Mouse (Mus musculus) hindbrain, embryonic 11.5 days (tissue): ENCODE data around the gene Cers1. TPM values are rescaled to one million over a fixed set of nuclear protein-coding genes. Genes with fewer than 3 reads are reported as not detected.
A peak's percentile ranks its signal among the peaks of the same experiment; 100 is the strongest.

Experiments used
- ATAC-seq: fragments of 200-750 bp; cut with Nextera tagmentation; 2 replicates; pipeline ENCODE4 v1.8.0; 2017; ENCODE audit warnings: mild to moderate bottlenecking, moderate TSS enrichment, moderate library complexity; ENCODE audit not compliant: low FRiP score
- DNase-seq: peaks from one replicate; pipeline ENCODE4 v3.0.0-alpha.2; 2015; ENCODE audit warnings: low spot score
- H3K27ac ChIP-seq: fragments of 300-500 bp; sonication (generic); 2 replicates; pipeline ENCODE4 v1.5.1; 2014; ENCODE audit warnings: mild to moderate bottlenecking, low read depth, low read length
- H3K27me3 ChIP-seq: fragments of 300-500 bp; sonication (generic); 2 replicates; pipeline ENCODE4 v1.6.1; 2014; ENCODE audit warnings: mild to moderate bottlenecking, low read length, moderate library complexity, mixed read lengths; ENCODE audit not compliant: control insufficient read depth, insufficient read depth
- H3K36me3 ChIP-seq: fragments of 300-500 bp; sonication (generic); 2 replicates; pipeline ENCODE4 v1.6.1; 2014; ENCODE audit warnings: mild to moderate bottlenecking, low read length, moderate library complexity, mixed read lengths; ENCODE audit not compliant: control insufficient read depth, insufficient read depth
- H3K4me1 ChIP-seq: fragments of 300-500 bp; sonication (generic); replicated peaks from 2 replicates; pipeline ENCODE4 v1.6.1; 2014; ENCODE audit warnings: low read length, mixed read lengths; ENCODE audit not compliant: control insufficient read depth, insufficient read depth
- H3K4me2 ChIP-seq: fragments of 300-500 bp; sonication (generic); replicated peaks from 2 replicates; pipeline ENCODE4 v1.6.1; 2014; ENCODE audit warnings: mild to moderate bottlenecking, low read depth, low read length
- H3K4me3 ChIP-seq: fragments of 300-500 bp; sonication (generic); 2 replicates; pipeline ENCODE4 v1.5.1; 2014; ENCODE audit warnings: low read depth, low read length
- H3K9ac ChIP-seq: fragments of 300-500 bp; sonication (generic); 2 replicates; pipeline ENCODE4 v1.6.1; 2014; ENCODE audit warnings: low read depth, low read length
- H3K9me3 ChIP-seq: fragments of 300-500 bp; sonication (generic); 2 replicates; pipeline ENCODE4 v1.6.1; 2016; ENCODE audit warnings: low read length; ENCODE audit not compliant: control insufficient read depth
- WGBS: fragments of 180-500 bp; shearing (Covaris S2); extraction: QIAGEN DNeasy Blood & Tissue Kit; methylation state at CpG from one replicate; pipeline ENCODE4 v1.1.7; 2014; 5-methylcytosine and 5-hydroxymethylcytosine counted together
- polyA plus RNA-seq: library from polyadenylated mRNA; unstranded; fragments of >200 nt; fragmentation: Nextera tagmentation; extraction: Ambion mirVana; gene quantifications from 2 replicates; pipeline ENCODE4 v1.2.1, GENCODE M21; 2014

The Cers1 gene
- polyA plus RNA-seq, 1 experiment from 2014 or later, result 5.7 TPM

- WGBS, result 27% methylated on average over 3 of the region's 3 CpGs
- no peak for DNase-seq
- H3K4me2 ChIP-seq, result peak overlapping the region; percentile 65
- peak overlapping the region; percentile 93 for H3K9ac ChIP-seq
- peaks cover 19% of the 10 kb centered on the region for H3K4me1 ChIP-seq
- H3K27me3 ChIP-seq, result no peaks in the 10 kb centered on the region
- peak overlapping the region; percentile 96 for H3K4me3 ChIP-seq
- no peaks in the 10 kb centered on the region for H3K9me3 ChIP-seq
- ATAC-seq, result no peak
- no peaks in the 10 kb centered on the region for H3K36me3 ChIP-seq
- H3K27ac ChIP-seq, result no peak overlapping the region
Measured at GRCm38 (mm10) chr8:70352000-70352384, 36.4 kb downstream of the Cers1 start.

- ATAC-seq (peak; percentile 42), DNase-seq (peak; percentile 61)
- Histone ChIP-seq H3K27me3 (no peaks in the 10 kb centered on the region), H3K27ac (peak overlapping the region; percentile 80), H3K9me3 (no peaks in the 10 kb centered on the region), H3K4me2 (peak overlapping the region; percentile 65), H3K4me3 (peak overlapping the region; percentile 96), H3K36me3 (no peaks in the 10 kb centered on the region), H3K4me1 (peaks cover 19% of the 10 kb centered on the region), H3K9ac (peak overlapping the region; percentile 93)
- WGBS, result under 1% methylated on average over 42 of the region's 64 CpGs
Measured at GRCm38 (mm10) chr8:70352657-70353151, 37.1 kb downstream of the Cers1 start.

GRCm38 (mm10) chr8:70353194-70353817 lies 37.7 kb downstream of the Cers1 start, which contains the start of gene Upf1:
Gene Upf1 (minus strand): TSS chr8:70353278.
- H3K9me3 ChIP-seq, result no peaks in the 10 kb centered on the region
- DNase-seq (peak; percentile 100), ATAC-seq (peak; percentile 94)
- H3K27me3 ChIP-seq, result no peaks in the 10 kb centered on the region
- peak within 1 kb of the TSS; percentile 65 for H3K4me2 ChIP-seq
- H3K9ac ChIP-seq, result peak within 1 kb of the TSS; percentile 93
- H3K4me3 ChIP-seq, result peak within 1 kb of the TSS; percentile 96
- H3K36me3 ChIP-seq, result no peaks in the 10 kb centered on the region
- H3K27ac ChIP-seq, result peak within 1 kb of the TSS; percentile 80
- WGBS, result under 1% methylated on average over 69 of the region's 69 CpGs
- peaks cover 19% of the 10 kb centered on the region for H3K4me1 ChIP-seq

GRCm38 (mm10) chr8:70354004-70354403 lies 38.4 kb downstream of the Cers1 start:
- Histone ChIP-seq H3K4me3 (peak overlapping the region; percentile 96), H3K4me2 (peak overlapping the region; percentile 52), H3K27me3 (no peaks in the 10 kb centered on the region), H3K27ac (peak overlapping the region; percentile 37; the same call in 1 of the 2 replicates), H3K9me3 (no peaks in the 10 kb centered on the region), H3K9ac (peak overlapping the region; percentile 49; the same call in 1 of the 2 replicates), H3K36me3 (no peaks in the 10 kb centered on the region), H3K4me1 (peaks cover 19% of the 10 kb centered on the region)
- no peak for ATAC-seq
- 66% methylated on average over 4 of the region's 4 CpGs for WGBS
- DNase-seq, result no peak

GRCm38 (mm10) chr8:70356111-70356510 lies 40.5 kb downstream of the Cers1 start:
- H3K27ac ChIP-seq, result no peak overlapping the region
- no peaks in the 10 kb centered on the region for H3K9me3 ChIP-seq
- H3K4me3 ChIP-seq, result no peak overlapping the region
- no peak for ATAC-seq
- H3K36me3 ChIP-seq, result no peaks in the 10 kb centered on the region
- no peak for DNase-seq
- 92% methylated on average over 1 of the region's 1 CpGs for WGBS
- no peak overlapping the region for H3K9ac ChIP-seq
- peaks cover 13% of the 10 kb centered on the region for H3K4me1 ChIP-seq
- no peak overlapping the region for H3K4me2 ChIP-seq
- H3K27me3 ChIP-seq, result no peaks in the 10 kb centered on the region

- H3K4me1 ChIP-seq, result no peaks in the 10 kb centered on the region
- H3K27me3 ChIP-seq, result no peaks in the 10 kb centered on the region
- no peak overlapping the region for H3K4me3 ChIP-seq
- H3K4me2 ChIP-seq, result no peak overlapping the region
- no peaks in the 10 kb centered on the region for H3K9me3 ChIP-seq
- no peaks in the 10 kb centered on the region for H3K36me3 ChIP-seq
- ATAC-seq (no peak), DNase-seq (no peak)
- H3K27ac ChIP-seq, result no peak overlapping the region
- H3K9ac ChIP-seq, result no peak overlapping the region
- 45% methylated on average over 3 of the region's 3 CpGs for WGBS
Measured at GRCm38 (mm10) chr8:70359411-70359810, 43.8 kb downstream of the Cers1 start.

GRCm38 (mm10) chr8:70360769-70361168 lies 45.2 kb downstream of the Cers1 start:
- 48% methylated on average over 4 of the region's 4 CpGs for WGBS
- Histone ChIP-seq H3K27ac (no peak overlapping the region), H3K36me3 (no peaks in the 10 kb centered on the region), H3K9ac (no peak overlapping the region), H3K4me1 (no peaks in the 10 kb centered on the region), H3K4me2 (no peak overlapping the region), H3K9me3 (no peaks in the 10 kb centered on the region), H3K27me3 (no peaks in the 10 kb centered on the region), H3K4me3 (no peak overlapping the region)
- no peak for DNase-seq
- no peak for ATAC-seq

- Histone ChIP-seq H3K9me3 (no peaks in the 10 kb centered on the region), H3K27me3 (no peaks in the 10 kb centered on the region), H3K4me3 (no peak overlapping the region), H3K9ac (no peak overlapping the region), H3K27ac (no peak overlapping the region), H3K36me3 (no peaks in the 10 kb centered on the region), H3K4me1 (no peaks in the 10 kb centered on the region), H3K4me2 (no peak overlapping the region)
- no peak for DNase-seq
- no peak for ATAC-seq
- WGBS, result 74% methylated on average over 10 of the region's 10 CpGs
Measured at GRCm38 (mm10) chr8:70361484-70362032, 46.0 kb downstream of the Cers1 start.

GRCm38 (mm10) chr8:70364066-70364465 lies 48.5 kb downstream of the Cers1 start:
- DNase-seq, result no peak
- no peak overlapping the region for H3K4me3 ChIP-seq
- H3K9me3 ChIP-seq, result no peaks in the 10 kb centered on the region
- no peak overlapping the region for H3K9ac ChIP-seq
- H3K27me3 ChIP-seq, result no peaks in the 10 kb centered on the region
- H3K36me3 ChIP-seq, result no peaks in the 10 kb centered on the region
- WGBS, result 27% methylated on average over 5 of the region's 5 CpGs
- no peak for ATAC-seq
- H3K4me2 ChIP-seq, result no peak overlapping the region
- no peak overlapping the region for H3K27ac ChIP-seq
- H3K4me1 ChIP-seq, result no peaks in the 10 kb centered on the region
